Mouse (Mus musculus) spleen, postnatal 10 days (tissue): ENCODE results near the gene Gm10521.
"Not testable (repeated sequence)": the region's sequence is repeated elsewhere in the genome, so short reads cannot be mapped to it uniquely, and the experiment has no call there.

Source experiments
- DNase-seq, 2 experiments: peaks; one replicate each; pipeline ENCODE4 v3.0.0; 2021 to 2022; ENCODE audit warnings: low spot score in 2 of 2

The Gm10521 gene

DNA sequence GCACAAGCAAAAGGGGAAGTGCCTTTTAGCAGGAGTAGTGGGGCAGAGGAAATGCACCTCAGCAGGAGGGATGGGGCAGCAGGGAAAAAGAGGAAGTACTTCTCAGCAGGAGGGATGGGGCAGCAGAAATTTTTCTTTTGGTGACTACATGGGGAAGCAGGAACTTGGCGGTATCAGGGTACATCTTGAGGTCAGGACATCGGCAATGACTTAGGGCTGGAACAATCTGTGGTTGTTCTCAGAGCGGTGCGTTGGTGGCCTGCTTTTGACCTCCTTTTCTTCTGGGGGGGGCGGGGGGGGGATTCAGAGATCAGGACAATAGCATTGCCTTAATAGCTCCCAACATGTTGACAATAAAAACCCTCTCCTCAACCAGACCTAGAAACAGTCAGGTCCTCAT is at the start of gene Gm10521:
TSS of gene Gm10521 (plus strand) at position 301 of the 400 bp plus-strand sequence.
- not testable (repeated sequence) for DNase-seq

DNA sequence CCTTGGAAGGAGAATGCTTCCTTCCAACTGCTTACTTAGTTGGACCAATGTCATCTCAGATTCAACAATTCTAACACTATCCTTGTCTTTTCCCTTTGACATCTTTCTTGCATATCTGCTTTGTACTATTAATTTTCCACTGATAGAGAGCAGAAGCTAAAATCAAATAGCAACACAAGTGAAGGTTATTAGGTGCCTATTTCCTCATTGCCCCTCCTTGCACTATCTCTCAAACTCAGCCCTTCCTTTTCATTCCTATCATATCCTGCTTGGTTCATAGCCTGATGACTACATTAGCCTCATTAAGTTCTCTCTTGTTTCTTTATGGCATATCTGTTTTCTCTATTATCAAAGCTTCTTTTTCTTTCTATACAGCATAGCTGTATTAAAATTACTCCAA is 47.3 kb upstream of the Gm10521 start:
- no peak for DNase-seq

DNA sequence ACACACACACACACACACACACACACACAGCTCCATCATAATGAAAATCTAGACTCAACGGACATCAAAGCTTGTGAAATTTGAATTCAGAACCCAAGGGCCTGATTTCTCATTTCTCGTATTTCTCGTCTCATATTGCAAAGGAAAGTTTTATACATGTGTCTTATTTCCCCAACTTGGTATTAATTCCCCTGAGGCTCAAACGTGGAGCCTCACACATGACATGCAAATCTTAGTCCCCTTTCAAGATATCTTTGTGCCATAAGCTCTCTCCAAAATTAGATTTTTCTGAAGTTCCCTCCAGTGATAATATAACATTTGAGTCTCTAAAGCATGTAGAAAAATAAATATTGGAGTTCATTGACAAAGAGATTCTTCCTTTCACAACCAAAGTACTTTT is 46.7 kb upstream of the Gm10521 start:
- no peak for DNase-seq

DNA sequence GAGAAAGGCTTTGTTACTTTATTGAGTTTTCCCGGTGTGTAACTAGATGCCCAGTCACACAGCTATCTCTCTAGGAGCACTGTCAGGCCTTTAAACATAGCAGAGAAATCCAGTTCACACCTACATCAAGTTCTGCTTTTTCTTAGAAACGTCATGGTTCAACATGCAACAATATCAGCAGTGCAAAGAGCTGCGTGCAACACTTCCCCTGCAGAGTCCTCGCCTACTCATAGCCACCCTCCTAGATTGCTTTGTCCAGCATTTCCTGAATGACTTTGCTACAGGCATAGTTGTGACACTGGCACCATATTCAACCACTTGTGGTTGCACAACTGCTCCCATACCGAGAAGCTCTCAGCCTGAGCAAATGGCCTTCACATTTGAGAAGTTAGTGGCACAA is 46.0 kb upstream of the Gm10521 start:
- peak in 1 of 2 experiments; percentile 34 for DNase-seq

DNA sequence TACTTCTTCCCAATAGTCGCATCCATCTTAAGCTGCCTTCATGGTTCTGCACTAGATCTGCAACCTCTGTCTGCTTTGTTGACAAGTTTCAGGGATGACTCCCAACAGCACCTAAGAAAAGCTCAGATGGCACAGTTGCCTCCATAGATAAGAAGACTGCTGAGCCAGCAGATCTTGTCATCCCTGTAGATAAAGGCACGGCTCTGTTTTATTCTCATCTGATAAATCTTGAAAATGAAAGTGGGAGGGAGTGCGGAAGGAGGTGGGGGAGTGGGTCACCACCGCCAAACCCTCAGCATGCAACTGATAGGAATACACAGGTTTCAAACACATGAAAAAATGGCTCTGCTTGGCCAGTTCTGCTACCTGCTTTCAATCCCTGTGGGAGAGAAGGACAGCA is 30.0 kb upstream of the Gm10521 start:
- DNase-seq: no peak

DNA sequence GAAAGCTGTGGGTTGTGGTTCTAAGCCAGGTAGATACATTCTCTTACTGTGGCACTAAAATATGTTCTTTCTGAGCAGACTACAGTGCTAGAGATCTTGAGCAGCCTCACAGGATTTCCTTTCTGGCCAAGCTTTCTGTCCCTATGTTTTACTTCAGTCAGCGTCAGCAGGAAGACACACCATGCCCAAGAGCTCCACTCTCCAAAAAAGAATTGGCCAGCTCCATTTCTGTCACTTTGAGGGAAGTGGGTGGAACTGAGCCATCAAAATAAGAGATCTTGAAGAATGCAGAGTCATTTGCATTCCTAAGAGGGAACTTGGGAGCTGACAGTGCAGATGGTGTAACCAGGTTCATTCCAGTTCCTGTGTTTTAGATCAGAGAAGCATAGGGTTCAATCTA is 8.5 kb upstream of the Gm10521 start:
- no peak for DNase-seq

DNA sequence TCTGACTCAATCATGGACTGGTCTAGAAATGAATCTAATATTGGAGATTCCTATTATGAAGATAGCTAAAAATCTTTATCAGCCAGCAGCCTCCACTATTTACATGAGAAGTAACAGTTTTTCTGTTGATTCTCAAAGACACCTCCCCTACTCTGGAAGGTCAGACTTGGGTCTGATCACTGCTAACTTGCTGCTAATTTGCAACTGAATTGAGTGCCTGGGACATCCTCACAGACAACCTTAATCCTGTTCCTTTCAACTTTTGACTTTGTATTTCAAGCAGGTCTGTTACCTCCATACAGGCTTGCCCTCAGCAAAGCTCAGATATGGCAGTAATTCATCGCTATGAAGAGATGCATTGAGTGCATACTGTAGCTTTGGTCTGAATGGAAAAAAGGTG is 8.5 kb downstream of the Gm10521 start:
- no peak for DNase-seq

DNA sequence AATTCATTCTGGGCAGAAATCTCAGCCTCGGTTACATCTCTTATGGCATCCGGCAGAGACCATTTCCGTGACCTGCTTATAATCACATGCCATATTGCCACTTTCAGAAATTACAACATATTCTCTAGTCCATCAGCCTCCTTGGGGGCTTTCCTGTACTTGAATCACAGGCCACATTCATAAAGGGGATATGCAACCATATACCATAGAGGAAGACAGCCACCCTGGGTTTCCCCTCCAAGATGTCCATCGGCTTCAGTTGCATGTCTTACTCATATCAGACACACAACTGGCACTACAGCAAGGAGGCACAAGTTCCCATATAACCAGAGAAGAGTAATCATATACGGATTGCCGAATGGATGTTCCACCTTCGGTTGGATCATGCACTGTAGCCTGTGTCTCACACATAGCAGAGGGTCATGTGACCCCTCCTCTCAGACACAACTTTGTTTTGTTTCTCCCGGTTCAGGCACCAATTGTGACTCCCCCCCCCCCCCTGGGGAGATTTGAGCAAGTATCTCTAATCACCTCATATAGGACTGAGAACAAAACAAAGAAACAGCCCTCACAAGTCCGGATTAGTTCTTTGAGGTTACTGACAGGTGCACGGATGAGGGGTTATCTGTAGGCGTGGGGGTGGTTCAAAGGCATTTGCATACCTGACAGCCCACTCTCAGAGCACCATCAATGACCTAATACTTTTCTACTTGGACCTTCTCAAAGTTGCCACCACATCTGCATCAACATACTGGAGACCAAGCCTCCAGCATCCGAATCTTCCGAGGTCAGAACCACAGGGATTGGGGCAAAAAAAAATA is 20.4 kb downstream of the Gm10521 start:
- peak in 1 of 2 experiments; percentile 39 for DNase-seq

DNA sequence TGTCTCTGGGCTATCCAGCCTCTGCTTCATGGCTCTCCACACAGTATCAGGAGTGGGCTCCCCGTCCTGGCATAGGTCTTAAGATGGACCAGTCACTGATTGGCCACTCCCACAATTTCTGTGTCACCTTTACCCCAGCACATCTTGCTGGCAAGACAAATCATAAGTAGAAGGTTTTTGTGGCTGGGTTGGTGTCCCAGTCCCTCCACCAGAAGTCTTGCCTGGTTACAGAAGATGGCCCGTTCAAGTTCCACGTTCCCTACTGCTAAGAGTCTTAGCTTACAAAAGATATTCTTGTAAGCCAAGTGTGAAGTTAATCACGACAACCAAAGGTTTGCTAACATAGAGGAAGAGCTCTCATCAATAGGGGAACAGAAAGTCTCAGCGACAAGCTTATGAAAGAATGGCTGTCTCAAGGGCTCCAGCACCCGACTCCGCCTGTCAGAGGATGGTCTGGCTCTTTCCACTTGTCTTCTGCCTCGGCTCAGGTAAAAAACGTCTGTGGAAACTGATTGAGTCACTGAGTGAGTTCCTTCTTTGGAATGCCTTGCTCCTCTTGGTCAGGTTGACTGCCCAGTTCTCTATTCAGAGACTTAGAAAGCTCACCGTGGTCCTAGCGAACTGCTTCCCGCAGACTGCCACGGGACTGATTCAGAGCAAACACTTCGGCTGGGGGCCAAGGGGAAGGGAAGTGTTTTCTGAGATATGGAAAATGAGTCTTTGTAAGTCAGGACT is 22.0 kb downstream of the Gm10521 start, which contains the start of gene Slamf6:
TSS of gene Slamf6 (plus strand) at position 211 of the 735 bp plus-strand sequence.
- peak; percentile 33 to 45 for DNase-seq

DNA sequence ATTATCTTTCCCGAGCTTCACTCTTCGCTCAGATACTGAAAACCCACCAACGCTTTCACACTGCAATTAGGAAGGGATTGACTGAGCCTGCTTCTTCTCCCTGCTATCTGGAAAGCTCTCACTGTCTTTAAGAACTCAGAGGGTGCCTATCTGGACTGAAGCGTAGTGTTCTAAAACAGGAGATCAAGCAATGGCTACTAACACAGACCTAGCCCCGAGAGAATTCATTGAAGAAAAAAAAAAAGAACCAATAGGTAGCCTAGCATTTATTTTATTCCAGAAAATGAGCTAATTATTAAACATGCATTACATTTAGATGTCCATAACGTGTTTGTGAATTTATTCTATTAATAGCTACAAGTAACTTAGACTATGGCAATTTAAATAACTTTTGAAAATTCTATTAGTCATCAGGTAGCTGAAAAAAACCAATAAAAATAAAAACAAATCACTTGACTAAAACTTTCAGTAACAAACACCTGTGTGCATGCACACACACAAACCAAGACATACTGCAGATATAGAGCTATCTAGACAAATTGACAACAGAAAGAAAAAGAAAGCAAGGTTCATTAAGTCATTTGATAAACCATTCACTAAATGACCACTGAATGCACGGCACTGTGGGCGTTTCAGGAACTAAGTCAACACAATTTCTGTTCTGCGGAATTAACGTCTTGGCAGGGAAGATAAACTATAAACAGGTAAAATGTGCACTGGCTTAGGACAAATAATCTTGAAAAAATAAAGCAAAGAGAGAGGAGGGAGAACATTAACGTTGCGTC is 22.9 kb downstream of the Gm10521 start:
- DNase-seq: no peak

DNA sequence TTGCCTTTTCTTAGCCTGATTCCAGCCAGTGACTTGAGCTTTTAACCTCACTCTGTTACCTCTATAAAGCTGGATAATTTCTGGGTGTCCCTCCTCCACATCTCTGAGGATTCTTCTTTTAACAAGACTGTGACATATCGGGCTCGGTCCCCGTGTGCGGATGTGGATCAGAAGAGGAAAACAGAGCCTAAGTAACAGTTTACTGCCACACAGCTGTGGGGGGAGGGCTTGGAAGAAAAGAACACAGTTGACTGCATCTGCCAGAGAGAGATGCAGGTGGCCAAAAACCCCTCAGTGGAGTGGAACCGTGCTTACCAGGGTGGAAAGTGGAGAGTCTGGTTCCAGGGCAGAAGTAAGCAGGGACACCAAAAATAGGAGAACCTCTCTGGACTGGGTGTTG is 23.7 kb downstream of the Gm10521 start:
- peak in 1 of 2 experiments; percentile 49 for DNase-seq

DNA sequence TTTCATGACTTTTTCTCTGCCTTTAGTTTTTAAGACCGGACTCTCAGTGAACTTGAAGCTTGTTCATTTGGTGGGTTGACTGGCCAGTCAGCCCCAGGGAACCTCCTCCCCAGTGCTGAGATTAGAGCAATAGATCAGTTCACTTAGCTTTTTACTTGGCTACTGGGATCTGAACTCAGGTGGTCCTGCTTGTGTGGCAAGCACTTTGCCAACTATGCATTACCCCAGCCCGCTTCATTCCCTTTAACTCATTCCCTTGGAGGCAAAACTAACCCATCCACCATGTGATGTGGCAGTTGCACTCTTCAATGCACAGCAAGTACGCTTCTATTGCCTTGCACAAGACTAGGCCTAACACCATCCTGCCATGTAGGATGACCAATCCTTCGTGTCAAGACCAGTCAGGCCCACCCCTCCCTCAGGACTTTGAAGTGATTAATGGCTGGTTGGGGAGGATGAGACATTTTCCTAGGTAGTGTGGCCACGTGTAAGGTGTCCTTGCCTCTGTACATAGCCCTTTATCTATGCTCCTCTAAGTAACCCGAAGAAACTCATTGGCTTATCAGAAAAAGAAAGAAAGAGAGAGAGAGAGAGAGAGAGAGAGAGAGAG is 24.5 kb downstream of the Gm10521 start:
- DNase-seq: no peak

DNA sequence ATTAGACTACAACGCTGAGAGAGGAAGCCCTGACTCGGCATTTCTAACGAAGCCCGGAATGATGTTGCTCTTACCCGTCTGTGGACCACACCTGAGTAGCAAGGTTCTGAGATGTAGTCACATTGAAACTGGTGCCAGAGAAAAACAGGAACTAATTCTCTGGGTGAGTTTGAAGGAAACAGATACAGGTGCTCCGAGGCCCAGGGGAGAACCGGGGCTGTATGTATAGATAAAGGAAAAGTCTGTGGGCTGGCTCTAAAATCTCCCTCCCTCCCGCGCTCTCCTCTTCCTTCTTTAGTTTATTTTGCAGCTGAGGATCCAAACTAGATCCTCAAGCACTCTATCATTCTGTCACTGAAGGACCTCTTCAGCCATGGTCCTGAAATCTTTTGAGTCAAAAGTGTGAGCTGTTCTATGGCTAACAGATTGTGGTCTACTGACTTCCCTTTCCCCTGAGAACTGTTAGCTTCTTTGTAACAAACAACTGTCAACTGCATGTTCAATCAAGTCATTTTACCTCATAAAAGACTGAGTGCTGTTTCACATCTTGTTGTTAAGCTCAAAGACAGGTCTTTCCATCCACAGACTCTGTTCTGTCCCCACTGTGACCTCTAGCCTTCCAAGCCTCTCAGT is 25.6 kb downstream of the Gm10521 start:
- peak in 1 of 2 experiments; percentile 40 for DNase-seq

DNA sequence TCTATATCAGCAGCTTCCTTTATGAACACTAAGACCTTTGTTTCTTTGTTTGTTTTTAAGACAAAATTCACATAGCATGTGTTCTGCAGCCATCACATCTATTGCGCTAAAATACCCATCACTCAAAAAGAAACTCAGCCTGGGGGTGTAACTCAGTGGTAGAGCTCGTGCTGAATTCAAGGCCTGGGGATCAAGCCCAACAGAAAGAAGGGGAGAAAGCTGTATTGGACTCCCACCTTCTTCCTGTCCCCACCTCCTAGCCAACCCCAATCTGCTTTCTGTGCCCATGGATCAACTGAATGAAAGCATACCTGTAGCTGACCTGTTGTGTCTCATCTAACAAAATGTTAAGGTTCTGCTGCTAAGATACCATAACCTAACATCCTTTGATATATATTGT is 26.2 kb downstream of the Gm10521 start:
- no peak for DNase-seq

DNA sequence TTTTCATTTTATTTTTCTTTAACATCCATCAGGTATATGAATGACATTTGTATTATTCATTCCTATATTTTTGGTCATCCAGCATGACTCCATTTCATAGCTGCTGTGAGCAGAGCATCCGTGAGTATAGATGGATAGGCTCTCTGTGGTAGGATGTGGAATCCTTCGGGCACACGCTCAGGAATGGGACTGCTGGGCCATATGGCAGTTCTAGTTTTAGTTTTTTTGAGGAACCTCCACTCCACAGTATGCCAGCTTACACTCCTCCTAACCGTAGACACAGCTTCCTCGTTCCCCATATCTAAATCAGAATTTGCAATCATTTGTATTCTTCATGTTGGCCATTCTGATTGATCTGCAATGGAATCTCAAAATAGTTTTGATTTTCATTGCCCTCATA is 27.4 kb downstream of the Gm10521 start:
- DNase-seq: no peak

DNA sequence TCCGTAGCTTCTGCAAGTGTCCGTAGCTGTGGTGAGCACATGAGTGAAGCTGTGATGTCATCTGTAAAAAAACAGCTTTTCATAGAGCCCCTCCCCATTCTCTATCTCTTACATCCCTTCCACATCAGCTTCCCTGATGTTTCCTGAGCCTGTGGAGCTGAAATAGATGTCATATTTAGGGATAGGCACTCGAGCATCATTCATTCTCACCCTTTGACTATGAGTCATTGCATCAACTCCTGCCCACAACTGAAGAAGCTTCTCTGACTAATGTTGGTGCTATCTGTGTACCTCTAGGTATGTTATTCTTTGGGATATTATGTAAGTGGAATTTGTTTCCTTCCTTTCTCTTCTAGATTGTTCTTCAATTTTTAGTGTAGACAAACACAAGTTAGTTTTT is 29.4 kb downstream of the Gm10521 start:
- no peak for DNase-seq

DNA sequence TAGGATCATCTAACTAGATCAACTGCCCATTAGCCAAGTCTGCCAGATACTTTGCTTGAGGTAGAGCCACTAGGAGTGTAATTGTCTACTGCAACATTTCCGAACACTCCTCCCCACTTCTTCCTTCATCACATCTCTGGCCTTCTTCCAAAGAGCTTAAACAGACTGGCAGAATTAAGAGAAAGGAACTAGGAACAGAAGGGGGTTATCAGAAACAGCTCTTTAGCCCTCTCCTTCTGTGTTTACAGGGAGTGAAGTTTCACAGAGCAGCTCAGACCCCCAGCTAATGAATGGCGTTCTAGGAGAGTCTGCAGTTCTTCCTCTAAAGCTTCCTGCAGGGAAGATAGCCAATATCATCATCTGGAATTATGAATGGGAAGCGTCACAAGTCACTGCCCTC is 38.4 kb downstream of the Gm10521 start:
- DNase-seq: no peak

DNA sequence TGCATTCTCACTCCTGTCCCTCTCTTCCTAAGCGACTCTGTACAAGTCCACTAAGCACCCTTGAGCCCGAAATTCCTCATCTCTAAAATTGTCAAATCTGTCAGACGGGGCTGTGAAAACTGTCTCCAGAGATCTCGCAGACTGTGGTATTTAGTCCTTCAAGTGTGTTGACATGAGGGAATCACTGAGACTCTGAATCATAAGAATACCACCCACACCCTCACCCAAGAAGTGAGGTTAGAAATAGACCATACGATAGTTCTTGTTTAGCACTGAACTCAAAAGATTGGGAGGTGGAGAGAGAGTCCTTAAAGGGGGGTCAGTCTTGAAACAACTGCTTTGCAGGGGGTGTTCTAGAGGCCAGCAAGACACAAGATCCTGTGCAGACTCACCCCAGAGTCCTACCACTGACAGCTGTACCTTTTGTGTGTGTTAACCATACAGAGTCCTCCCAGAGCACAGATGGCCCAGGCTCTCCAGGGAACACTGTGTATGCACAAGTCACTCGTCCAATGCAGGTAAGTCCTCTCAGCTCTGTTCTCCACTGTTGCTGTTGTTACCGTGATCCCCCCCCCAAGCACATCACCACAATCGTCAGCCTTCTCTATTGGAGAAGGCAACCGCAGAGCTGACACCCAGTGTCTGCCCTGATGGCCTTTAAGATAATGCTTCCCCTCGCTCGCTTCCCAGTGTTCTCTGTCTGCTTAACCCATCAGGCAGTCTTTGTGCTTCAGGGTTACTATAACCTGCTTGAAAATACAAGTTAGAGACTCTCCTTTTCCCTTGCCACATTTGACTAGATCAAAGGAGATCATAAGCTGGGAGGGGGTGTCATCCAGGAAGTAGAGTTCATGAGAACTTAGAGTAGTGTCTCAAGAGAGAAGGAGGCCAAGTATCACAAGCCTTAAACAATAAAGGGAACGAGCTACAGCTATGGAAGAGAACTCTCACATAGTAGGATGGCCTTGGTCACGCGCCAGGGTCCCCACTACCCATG is 43.8 kb downstream of the Gm10521 start:
- no peak for DNase-seq

DNA sequence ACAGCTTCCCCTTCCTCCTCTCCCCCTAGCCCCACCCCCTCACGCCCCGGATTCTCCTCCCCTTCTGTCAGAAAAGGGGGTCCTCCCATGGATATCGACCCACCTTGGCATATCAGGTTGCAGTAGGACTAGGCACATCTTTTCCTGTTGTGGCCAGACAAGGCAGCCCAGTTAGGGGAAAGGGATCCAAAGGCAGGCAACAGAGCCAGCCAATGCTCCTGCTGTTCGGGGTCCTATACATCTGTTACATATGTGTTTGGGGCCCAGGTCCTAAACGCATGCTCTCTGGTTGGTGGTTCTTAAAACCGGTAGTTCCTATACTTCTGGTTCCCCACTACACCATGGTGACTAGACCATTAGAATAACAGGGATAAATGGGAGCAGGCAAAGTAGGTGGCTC is 45.2 kb downstream of the Gm10521 start:
- no peak for DNase-seq

DNA sequence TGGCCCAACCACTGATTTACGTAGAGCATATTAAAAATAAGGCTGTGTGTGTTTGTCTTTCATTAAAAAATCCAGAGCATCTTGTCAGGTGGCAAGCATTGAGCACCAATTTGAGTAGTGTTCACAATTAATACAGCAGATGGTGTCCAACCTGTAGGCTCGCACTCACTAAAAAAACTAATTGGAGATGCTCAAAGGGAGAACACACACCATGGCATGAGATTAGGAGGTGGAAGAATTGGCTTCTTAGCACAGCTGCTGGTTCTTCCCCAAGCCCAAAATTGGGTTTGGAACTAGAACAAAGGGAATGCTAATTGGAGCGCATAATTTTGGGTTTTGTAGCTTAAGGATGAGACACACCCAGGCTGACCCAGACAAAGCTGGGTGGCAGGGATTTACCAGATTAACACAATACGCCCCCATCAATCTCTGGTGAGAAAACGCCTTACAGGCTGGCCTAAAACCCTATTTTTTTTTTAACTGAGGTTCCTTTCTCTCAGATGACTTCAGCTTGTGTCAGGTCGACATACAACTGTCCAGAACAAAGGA is 51.1 kb downstream of the Gm10521 start:
- no peak for DNase-seq
